Mouse (Mus musculus): ENCODE measurements around the gene Fgfr2.

GRCm38 (mm10) chr7:132491902-132492301 is 631.2 kb downstream of the Fgfr2 start:
- TF ChIP-seq CTCF (IDR thresholded peaks at IDR 0.05; ENCODE audit: control insufficient read depth, insufficient read depth, insufficient read length) (no peak), MYOD1 (IDR thresholded peaks at IDR 0.05; ENCODE audit: control insufficient read depth, insufficient read length, low read depth) (no peak)
